Mouse (Mus musculus): ENCODE data around the gene Tcf19. TPM values are rescaled to one million over a fixed set of nuclear protein-coding genes. Genes with fewer than 3 reads are reported as not detected.
"Not testable (repeated sequence)": the region's sequence is repeated elsewhere in the genome, so short reads cannot be mapped to it uniquely, and the experiment has no call there.

The Tcf19 gene
- total RNA-seq, 2 experiments from 2014 or later, result 3.4 to 5.2 TPM

- intact Hi-C loops (cut with DNase I), result loop anchor here (1.0 kb wide), 1 partner anchor 50 kb away; no protein-coding TSS in a partner anchor
- peak; percentile 71 to 73 for DNase-seq
Measured at GRCm38 (mm10) chr17:35534343-35534742, 17.7 kb upstream of the Tcf19 start.

- no peak for DNase-seq
- intact Hi-C loops (cut with DNase I), result no loop called here
Measured at GRCm38 (mm10) chr17:35532901-35533300, 16.3 kb upstream of the Tcf19 start, which contains the start of gene Psors1c2. TSS of gene Psors1c2 (plus strand) at chr17:35533201.

GRCm38 (mm10) chr17:35532360-35532759 is 15.7 kb upstream of the Tcf19 start:
- intact Hi-C loops (cut with DNase I), result no loop called here
- no peak for DNase-seq

GRCm38 (mm10) chr17:35526644-35527043 is 10.0 kb upstream of the Tcf19 start:
- intact Hi-C loops (cut with DNase I), result no loop called here
- no peak for DNase-seq

- DNase-seq, result no peak
- intact Hi-C loops (cut with DNase I), result no loop called here
Measured at GRCm38 (mm10) chr17:35524354-35524753, 7.7 kb upstream of the Tcf19 start.

- peak; percentile 13 to 24 for DNase-seq
- intact Hi-C loops (cut with DNase I), result no loop called here
Measured at GRCm38 (mm10) chr17:35517526-35517925, 902 bp upstream of the Tcf19 start.

- peak in 1 of 2 experiments; percentile 18 for DNase-seq
- intact Hi-C loops (cut with DNase I), result no loop called here
Measured at GRCm38 (mm10) chr17:35515911-35516640, 548 bp downstream of the Tcf19 start.

- intact Hi-C loops (cut with DNase I), result no loop called here
- DNase-seq, result no peak
Measured at GRCm38 (mm10) chr17:35514756-35515155, 1.9 kb downstream of the Tcf19 start.

GRCm38 (mm10) chr17:35513886-35514285 is 2.7 kb downstream of the Tcf19 start:
- intact Hi-C loops (cut with DNase I), result no loop called here
- peak; percentile 74 to 86 for DNase-seq

- DNase-seq, result no peak
- intact Hi-C loops (cut with DNase I), result no loop called here
Measured at GRCm38 (mm10) chr17:35512916-35513626, 3.6 kb downstream of the Tcf19 start.

GRCm38 (mm10) chr17:35509284-35509683 is 7.3 kb downstream of the Tcf19 start:
- DNase-seq, result no peak
- intact Hi-C loops (cut with DNase I), result loop anchor here (1.0 kb wide), 1 partner anchor 25 kb away; no protein-coding TSS in a partner anchor

- DNase-seq; intact Hi-C loops (cut with DNase I): not testable (repeated sequence)
Measured at GRCm38 (mm10) chr17:35508279-35508678, 8.3 kb downstream of the Tcf19 start.

- intact Hi-C loops (cut with DNase I), result no loop called here
- no peak for DNase-seq
Measured at GRCm38 (mm10) chr17:35507556-35508260, 8.9 kb downstream of the Tcf19 start.

GRCm38 (mm10) chr17:35506881-35507280 is 9.7 kb downstream of the Tcf19 start:
- no peak for DNase-seq
- intact Hi-C loops (cut with DNase I), result no loop called here

GRCm38 (mm10) chr17:35505776-35506175 is 10.8 kb downstream of the Tcf19 start, which contains the start of gene Pou5f1:
TSS of gene Pou5f1 (plus strand) at chr17:35506018.
- no peak for DNase-seq
- intact Hi-C loops (cut with DNase I), result no loop called here

GRCm38 (mm10) chr17:35504628-35505481 is 11.8 kb downstream of the Tcf19 start:
- intact Hi-C loops (cut with DNase I), result no loop called here
- no peak for DNase-seq

GRCm38 (mm10) chr17:35503849-35504248 is 12.8 kb downstream of the Tcf19 start:
- intact Hi-C loops (cut with DNase I), result no loop called here
- DNase-seq, result no peak

- intact Hi-C loops (cut with DNase I), result no loop called here
- no peak for DNase-seq
Measured at GRCm38 (mm10) chr17:35502762-35503161, 13.9 kb downstream of the Tcf19 start.

- intact Hi-C loops (cut with DNase I), result no loop called here
- DNase-seq, result no peak
Measured at GRCm38 (mm10) chr17:35502226-35502625, 14.4 kb downstream of the Tcf19 start.

GRCm38 (mm10) chr17:35497124-35497523 is 19.5 kb downstream of the Tcf19 start:
- no peak for DNase-seq
- intact Hi-C loops (cut with DNase I), result no loop called here
